In the genomic region with DNA sequence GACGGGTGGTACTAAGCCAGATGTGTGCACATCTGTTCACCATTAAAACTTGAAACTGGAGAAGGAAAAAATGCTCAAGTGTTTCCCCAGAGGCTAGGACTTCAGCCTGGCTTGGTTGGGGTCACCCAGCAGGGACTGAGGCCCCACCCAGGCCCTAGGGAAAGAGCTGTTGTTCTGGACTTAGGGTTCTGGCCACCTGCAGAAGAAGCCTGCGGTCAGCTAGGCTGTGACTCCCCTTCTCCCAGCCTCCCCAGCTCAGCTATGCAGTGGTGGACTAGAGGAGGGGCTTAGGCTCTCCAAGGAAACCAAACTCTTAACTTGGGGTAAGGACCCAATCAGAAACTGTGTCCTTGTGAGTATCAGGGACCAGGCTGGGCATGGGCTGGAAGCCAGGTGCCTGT, we compare ENCODE assay signal across 18 mouse cellular contexts. TPM values are rescaled to one million over a fixed set of nuclear protein-coding genes. Genes with fewer than 3 reads are reported as not detected.
DNase-seq lines count a peak whose midpoint lies in the region; ATAC-seq lines count a peak whose summit lies in the region.
"Had no signal": no experiment of that assay in that cellular context is flagged by ENCODE, and none has a peak within 500 bp of the region (broad histone marks: within the 10 kb centered on the region; RNA-seq: fewer than 3 reads in every experiment).

No protein-coding gene starts in this region.

- intact Hi-C loops in heart, postnatal 14 days (cut with DNase I): no loop called here

- H3K36me3 ChIP-seq in heart, embryonic 11.5 days (ENCODE audit: control insufficient read depth, insufficient read depth, low read length): no peaks in the 10 kb centered on the region
- no peaks in the 10 kb centered on the region for H3K36me3 ChIP-seq in intestine, embryonic 15.5 days
- H3K36me3 ChIP-seq in neural tube, embryonic 15.5 days: no peaks in the 10 kb centered on the region
- H3K36me3 ChIP-seq: forebrain, embryonic 12.5 days; heart, embryonic 10.5 days; hindbrain, embryonic 15.5 days; midbrain, embryonic 12.5 days had no signal

- no peak for DNase-seq in heart, postnatal 14 days
- peak; percentile 72 for DNase-seq in ovary, adult 18-20 months (ENCODE audit: low spot score)
- DNase-seq in ovary, postnatal 10 days (ENCODE audit: low spot score): no peak
- no peak for DNase-seq in frontal cortex, postnatal 14 days (ENCODE audit: low spot score in 2 of 2)
- DNase-seq: gastrocnemius, postnatal 10 days; kidney, postnatal 36 days; lung, postnatal 14 days; thymus, postnatal 36 days had no signal

- H3K4me1 ChIP-seq in heart, embryonic 11.5 days (ENCODE audit: control insufficient read depth, insufficient read depth, low read length): peaks cover 33% of the 10 kb centered on the region
- H3K4me1 ChIP-seq in intestine, embryonic 15.5 days (replicated peaks): peaks cover 45% of the 10 kb centered on the region
- H3K4me1 ChIP-seq in neural tube, embryonic 15.5 days: peaks cover 26% of the 10 kb centered on the region

- no peak overlapping the region for H3K4me2 ChIP-seq in heart, embryonic 11.5 days
- 0 out of 2 replicates have a peak overlapping the region, but pooled peaks have one; percentile 5 for H3K4me2 ChIP-seq in intestine, embryonic 15.5 days (replicated peaks)
- H3K4me2 ChIP-seq in neural tube, embryonic 15.5 days: peak overlapping the region; percentile 26; the same call in 1 of the 2 replicates
- H3K4me2 ChIP-seq: forebrain, embryonic 12.5 days; hindbrain, embryonic 15.5 days; liver, embryonic 11.5 days; midbrain, embryonic 12.5 days had no signal

- H3K4me3 ChIP-seq in heart, embryonic 11.5 days (ENCODE audit: low read depth, low read length): no peak overlapping the region
- H3K4me3 ChIP-seq in intestine, embryonic 15.5 days (replicated peaks): no peak overlapping the region
- H3K4me3 ChIP-seq in neural tube, embryonic 15.5 days (replicated peaks): no peak overlapping the region
- H3K4me3 ChIP-seq: forebrain, embryonic 12.5 days; heart, embryonic 10.5 days; hindbrain, embryonic 15.5 days; midbrain, embryonic 12.5 days had no signal

- no peaks in the 10 kb centered on the region for H3K9me3 ChIP-seq in heart, embryonic 11.5 days (replicated peaks; ENCODE audit: control insufficient read depth, low read length)
- H3K9me3 ChIP-seq in intestine, embryonic 15.5 days: no peaks in the 10 kb centered on the region
- H3K9me3 ChIP-seq in neural tube, embryonic 15.5 days (replicated peaks): no peaks in the 10 kb centered on the region
- H3K9me3 ChIP-seq: forebrain, embryonic 12.5 days; heart, embryonic 10.5 days; hindbrain, embryonic 15.5 days; midbrain, embryonic 12.5 days had no signal

- 33% methylated on average over 2 of the region's 2 CpGs for WGBS in heart, embryonic 11.5 days (ENCODE audit: insufficient replicate concordance)
- 24% methylated on average over 2 of the region's 2 CpGs for WGBS in intestine, embryonic 15.5 days
- WGBS in neural tube, embryonic 15.5 days: 47% methylated on average over 2 of the region's 2 CpGs

- no peak overlapping the region for H3K27ac ChIP-seq in heart, embryonic 11.5 days (ENCODE audit: low read depth, low read length)
- no peak overlapping the region for H3K27ac ChIP-seq in intestine, embryonic 15.5 days
- H3K27ac ChIP-seq in neural tube, embryonic 15.5 days (replicated peaks): no peak overlapping the region
- H3K27ac ChIP-seq: hindbrain, embryonic 15.5 days; midbrain, embryonic 12.5 days had no signal

- H3K27me3 ChIP-seq in heart, embryonic 11.5 days (ENCODE audit: control insufficient read depth, insufficient read depth, low read length): peaks cover 34% of the 10 kb centered on the region
- no peaks in the 10 kb centered on the region for H3K27me3 ChIP-seq in intestine, embryonic 15.5 days (replicated peaks)
- peaks cover 24% of the 10 kb centered on the region for H3K27me3 ChIP-seq in neural tube, embryonic 15.5 days (replicated peaks)
- H3K27me3 ChIP-seq: forebrain, embryonic 12.5 days had no signal

- no peak for ATAC-seq in heart, embryonic 11.5 days (replicated peaks; ENCODE audit: insufficient number of reproducible peaks, low FRiP score, low TSS enrichment)
- ATAC-seq in intestine, embryonic 15.5 days: no peak
- no peak for ATAC-seq in neural tube, embryonic 15.5 days (ENCODE audit: low FRiP score)
- no peak for ATAC-seq in frontal cortex, adult (ENCODE audit: low TSS enrichment)

- 0 out of 2 replicates have a peak overlapping the region, but pooled peaks have one; percentile 34 for H3K9ac ChIP-seq in heart, embryonic 11.5 days (ENCODE audit: low read depth, low read length)
- no peak overlapping the region for H3K9ac ChIP-seq in intestine, embryonic 15.5 days
- H3K9ac ChIP-seq in neural tube, embryonic 15.5 days (replicated peaks): no peak overlapping the region
- H3K9ac ChIP-seq: forebrain, embryonic 12.5 days; hindbrain, embryonic 15.5 days; midbrain, embryonic 12.5 days had no signal

RNA-seq across cellular contexts. Expression of gene Ccdc33, which starts 17.3 kb away (rescaled TPM):
- polyA plus RNA-seq in heart, embryonic 11.5 days (2014; fragmentation: Nextera tagmentation; extraction: Ambion mirVana): 0.37 TPM in 1 of 2 replicates, not detected in the other
- under 1 TPM in 1 of 2 experiments, not detected in 1; 0.53 TPM for total RNA-seq in heart, postnatal 14 days (2021)
- 0.09 TPM in 1 of 2 replicates, not detected in the other for polyA plus RNA-seq in intestine, embryonic 15.5 days (2015; fragmentation: Nextera tagmentation; extraction: Ambion mirVana)
- polyA plus RNA-seq in neural tube, embryonic 15.5 days (2015; fragmentation: Nextera tagmentation; extraction: Ambion mirVana): 0.13 and 0.15 TPM in 2 replicates
- total RNA-seq: common myeloid progenitor, adult 5-6 weeks; gastrocnemius, postnatal 10 days had no signal
- polyA plus RNA-seq: heart, embryonic 10.5 days; liver, embryonic 11.5 days had no signal
